Mouse (Mus musculus) ES-E14 (cell line): ENCODE measurements around the gene Gm884. TPM values are rescaled to one million over a fixed set of nuclear protein-coding genes. Genes with fewer than 3 reads are reported as not detected.

Source experiments
- DNase-seq: peaks from one replicate; pipeline ENCODE4 v3.0.0-alpha.2; 2013; ENCODE audit warnings: low read depth, low spot score
- H3K27ac ChIP-seq: 2 replicates; pipeline ENCODE4 v1.5.1; 2012; ENCODE audit warnings: low read depth, mild to moderate bottlenecking, low read length, moderate library complexity, mixed read lengths; ENCODE audit not compliant: poor library complexity, insufficient read depth, severe bottlenecking
- H3K36me3 ChIP-seq: 2 replicates; pipeline ENCODE4 v1.6.1; 2012; ENCODE audit warnings: mild to moderate bottlenecking, low read length, moderate library complexity, mixed read lengths; ENCODE audit not compliant: control insufficient read depth, poor library complexity, insufficient read depth, severe bottlenecking
- H3K4me1 ChIP-seq, 2 experiments: fragments of 150-350 bp in 1 of 2; sonication (generic) in 1 of 2; 2 replicates each; pipeline ENCODE4 v1.6.1; 2012; ENCODE audit warnings: low read length in 2 of 2, mild to moderate bottlenecking in 1 of 2, mixed read lengths in 1 of 2; ENCODE audit not compliant: control insufficient read depth in 2 of 2, insufficient read depth in 2 of 2, poor library complexity in 1 of 2
- H3K4me3 ChIP-seq, 2 experiments: fragments of 150-350 bp in 1 of 2; sonication (generic) in 1 of 2; 2 replicates each; pipeline ENCODE4 v1.5.1; 2012; ENCODE audit warnings: low read length in 2 of 2, low read depth in 1 of 2, mild to moderate bottlenecking in 1 of 2, mixed read lengths in 1 of 2; ENCODE audit not compliant: insufficient read depth in 1 of 2, poor library complexity in 1 of 2, severe bottlenecking in 1 of 2
- H3K9ac ChIP-seq: 2 replicates; pipeline ENCODE4 v1.6.1; 2012; ENCODE audit warnings: low read depth, mild to moderate bottlenecking, low read length, mixed read lengths; ENCODE audit not compliant: poor library complexity, insufficient read depth, severe bottlenecking
- H3K9me3 ChIP-seq: fragments of 150-350 bp; sonication (generic); 2 replicates; pipeline ENCODE4 v1.6.1; 2012; ENCODE audit warnings: low read depth, mild to moderate bottlenecking, low read length; ENCODE audit not compliant: control insufficient read depth, insufficient read depth
- CHD2 ChIP-seq: IDR thresholded peaks from 2 replicates; pipeline ENCODE4 v1.6.1; 2014; ENCODE audit warnings: mild to moderate bottlenecking, low read depth, low read length, inconsistent platforms
- HCFC1 ChIP-seq: IDR thresholded peaks from 2 replicates; pipeline ENCODE4 v1.6.1; 2012; ENCODE audit warnings: low read length, inconsistent platforms, borderline replicate concordance; ENCODE audit not compliant: insufficient read depth
- MAFK ChIP-seq: IDR thresholded peaks from 2 replicates; pipeline ENCODE4 v1.6.1; 2014; ENCODE audit warnings: mild to moderate bottlenecking, low read depth, low read length, inconsistent platforms; ENCODE audit not compliant: insufficient read depth
- ZC3H11A ChIP-seq: IDR thresholded peaks from 2 replicates; pipeline ENCODE4 v1.6.1; 2012; ENCODE audit warnings: low read depth, mild to moderate bottlenecking, inconsistent platforms, low read length, borderline replicate concordance
- ZNF384 ChIP-seq: IDR thresholded peaks from 2 replicates; pipeline ENCODE4 v1.6.1; 2012; ENCODE audit warnings: low read depth, low read length, inconsistent platforms
- in situ Hi-C, 2 experiments: fragments of 600-800 bp; cut with MboI; formaldehyde crosslinking; loops; one replicate each; pipeline ENCODE4 v1.15.1; 2025; ENCODE audit warnings: low sequenced_read_pairs in 2 of 2, inconsistent platforms in 1 of 2; ENCODE audit not compliant: unreplicated experiment in 2 of 2
- total RNA-seq: library from RNA; depleted of rRNA; stranded (reverse); fragments of 300-350 nt; gene quantifications from 2 replicates; pipeline ENCODE4 v1.2.3, GENCODE M21; 2012

Gene Gm884
- total RNA-seq, 1 experiment, result 0.04 TPM

DNA sequence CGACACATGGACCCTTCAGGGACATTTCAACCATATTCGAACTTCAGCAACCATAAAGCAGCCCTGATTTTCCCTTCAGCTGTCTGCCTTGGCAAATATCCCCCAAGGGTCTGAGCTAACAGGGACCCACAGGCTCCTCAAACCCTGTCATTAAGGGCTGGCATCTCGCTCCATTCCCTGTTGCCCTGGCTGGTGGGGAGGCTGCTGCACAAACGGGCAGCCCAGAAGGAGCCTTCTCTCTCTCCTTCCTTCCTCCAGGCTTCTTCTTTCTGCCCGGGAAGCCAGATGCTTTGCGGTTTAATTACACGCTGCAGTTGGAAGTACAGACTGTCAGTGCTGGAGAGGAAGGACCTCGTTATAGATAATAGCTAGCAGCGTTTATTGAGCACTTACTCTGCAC lies 22.3 kb upstream of the Gm884 start:
- H3K9ac ChIP-seq, result no peak overlapping the region
- in situ Hi-C loops, result no loop called here
- no peak overlapping the region for H3K4me3 ChIP-seq
- H3K36me3 ChIP-seq, result no peaks in the 10 kb centered on the region
- TF ChIP-seq ZC3H11A (no peak), CHD2 (no peak), HCFC1 (no peak), ZNF384 (no peak)
- no peak overlapping the region for H3K27ac ChIP-seq
- no peak for DNase-seq
- H3K4me1 ChIP-seq, result peaks cover under 1 to 4% of the 10 kb centered on the region in 2 experiments; a peak in 2 of 4 replicates
- no peaks in the 10 kb centered on the region for H3K9me3 ChIP-seq

DNA sequence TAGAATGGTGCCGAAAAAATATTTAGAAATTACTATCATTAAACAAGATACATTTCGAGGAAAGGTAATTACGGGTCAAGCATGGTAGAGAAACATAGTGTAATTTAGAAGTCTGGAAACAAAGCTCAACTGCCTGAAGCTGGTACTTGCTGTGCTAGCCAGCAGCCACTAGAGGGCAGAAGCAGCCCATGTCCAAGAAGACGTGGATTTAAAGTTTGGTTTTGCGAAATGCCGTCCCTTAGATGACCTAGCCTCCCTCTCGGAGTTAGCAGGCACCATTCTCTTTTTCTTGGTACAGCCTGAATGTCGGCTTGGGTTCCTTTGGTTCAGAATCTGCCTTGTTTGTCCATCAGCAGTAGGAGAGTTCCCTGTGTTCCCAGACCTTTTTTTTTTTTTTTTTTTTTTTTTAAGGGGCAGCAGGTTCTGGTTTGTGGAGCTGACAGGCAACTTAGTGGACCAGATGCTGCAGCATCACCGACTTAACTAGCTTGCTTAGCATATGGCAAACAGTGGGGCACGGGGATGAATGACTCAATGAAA lies 18.5 kb upstream of the Gm884 start:
- no peaks in the 10 kb centered on the region for H3K4me1 ChIP-seq
- peak; percentile 59 for DNase-seq
- in situ Hi-C loops, result no loop called here
- no peak overlapping the region for H3K9ac ChIP-seq
- H3K36me3 ChIP-seq, result no peaks in the 10 kb centered on the region
- H3K9me3 ChIP-seq, result no peaks in the 10 kb centered on the region
- no peak overlapping the region for H3K4me3 ChIP-seq
- TF ChIP-seq MAFK, result no peak
- TF ChIP-seq HCFC1, result no peak
- peak; percentile 78; the same call in 1 of the 2 replicates for TF ChIP-seq ZC3H11A
- TF ChIP-seq CHD2, result no peak
- peak; percentile 97 for TF ChIP-seq ZNF384
- H3K27ac ChIP-seq, result no peak overlapping the region

DNA sequence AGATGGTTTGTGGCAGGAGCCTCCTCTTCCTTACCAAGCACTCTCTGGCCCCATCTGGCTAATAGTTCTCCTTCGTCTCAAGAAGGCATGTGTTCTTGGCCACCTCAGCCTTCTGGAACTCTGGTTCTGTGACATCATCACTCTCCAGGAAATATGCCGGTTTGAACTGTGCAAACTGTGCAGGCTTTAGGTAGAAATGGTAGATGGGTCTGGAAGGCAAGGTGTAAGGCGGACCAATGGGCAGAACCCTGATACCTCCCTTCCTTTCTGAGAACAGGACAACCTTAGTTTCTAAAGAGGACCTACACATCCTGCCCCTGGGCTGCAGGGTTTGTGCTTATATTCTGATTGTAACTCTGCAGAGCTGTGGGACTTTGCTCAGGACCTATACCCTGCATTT lies 17.9 kb upstream of the Gm884 start, which contains the start of gene Lyzl6:
TSS of gene Lyzl6 (minus strand) at position 101 of the 400 bp plus-strand sequence.
- Histone ChIP-seq H3K27ac (no peak within 1 kb of the TSS), H3K9ac (no peak within 1 kb of the TSS), H3K9me3 (no peaks in the 10 kb centered on the region), H3K36me3 (no peaks in the 10 kb centered on the region), H3K4me1 (no peaks in the 10 kb centered on the region), H3K4me3 (no peak within 1 kb of the TSS)
- no peak for DNase-seq
- TF ChIP-seq MAFK (no peak), HCFC1 (no peak), CHD2 (no peak), ZC3H11A (no peak), ZNF384 (no peak)
- in situ Hi-C loops, result no loop called here

DNA sequence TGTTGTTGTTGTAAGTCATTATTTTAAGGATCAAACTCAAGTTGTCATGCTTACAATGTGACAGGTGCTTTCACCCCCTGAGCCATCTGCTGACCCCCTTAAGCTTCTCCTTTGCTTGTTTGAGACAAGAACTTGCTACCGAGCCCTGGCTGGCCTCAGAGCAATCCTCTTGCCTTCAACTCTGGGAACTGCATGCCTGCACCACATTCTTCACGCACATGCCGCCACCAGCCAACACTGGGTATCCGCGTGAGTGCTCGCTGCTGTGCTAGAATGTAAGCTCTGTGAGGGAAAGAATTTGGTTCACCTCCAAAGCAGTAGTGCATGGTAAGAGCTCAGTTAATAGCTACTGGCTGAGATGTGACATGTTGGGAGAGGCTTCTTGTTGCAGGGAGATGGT lies 15.3 kb upstream of the Gm884 start:
- H3K36me3 ChIP-seq, result no peaks in the 10 kb centered on the region
- TF ChIP-seq ZC3H11A, result no peak
- TF ChIP-seq CHD2, result no peak
- TF ChIP-seq ZNF384, result no peak
- no peak for TF ChIP-seq MAFK
- no peak for TF ChIP-seq HCFC1
- H3K9me3 ChIP-seq, result no peaks in the 10 kb centered on the region
- in situ Hi-C loops, result no loop called here
- DNase-seq, result no peak
- no peak overlapping the region for H3K27ac ChIP-seq
- no peak overlapping the region for H3K9ac ChIP-seq
- H3K4me1 ChIP-seq, result no peaks in the 10 kb centered on the region
- no peak overlapping the region for H3K4me3 ChIP-seq

DNA sequence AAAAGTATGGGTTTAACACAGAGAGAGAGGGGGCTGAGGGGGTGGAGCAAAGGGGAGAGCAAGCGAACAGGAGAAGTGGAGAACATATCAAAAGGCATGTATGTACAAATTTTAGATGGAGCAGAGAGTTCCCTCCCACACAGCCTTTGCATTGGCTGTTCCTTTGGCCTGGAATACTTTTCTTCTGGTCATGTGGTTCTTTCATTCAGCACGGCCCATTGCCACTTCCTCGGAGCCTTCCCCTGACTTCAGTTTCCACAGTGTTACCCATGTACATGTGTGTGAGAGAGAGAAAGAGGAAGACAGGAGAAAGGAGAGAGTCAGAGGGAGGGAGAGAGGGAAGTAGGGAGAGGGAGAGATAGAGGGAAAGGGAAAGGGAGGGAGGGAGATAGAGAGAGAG lies 14.5 kb upstream of the Gm884 start:
- no peak overlapping the region for H3K4me3 ChIP-seq
- no peak overlapping the region for H3K27ac ChIP-seq
- H3K9ac ChIP-seq, result no peak overlapping the region
- H3K36me3 ChIP-seq, result no peaks in the 10 kb centered on the region
- H3K4me1 ChIP-seq, result no peaks in the 10 kb centered on the region
- in situ Hi-C loops, result no loop called here
- DNase-seq, result no peak
- H3K9me3 ChIP-seq, result no peaks in the 10 kb centered on the region
- TF ChIP-seq MAFK (no peak), HCFC1 (no peak), ZNF384 (no peak), ZC3H11A (no peak), CHD2 (no peak)
